Mouse (Mus musculus) ES-E14 (cell line): ENCODE data around the gene Sh3kbp1.

ENCODE experiments used
- CHD2 ChIP-seq: IDR thresholded peaks from 2 replicates; pipeline ENCODE4 v1.6.1; 2014; ENCODE audit warnings: mild to moderate bottlenecking, low read depth, low read length, inconsistent platforms
- HCFC1 ChIP-seq: IDR thresholded peaks from 2 replicates; pipeline ENCODE4 v1.6.1; 2012; ENCODE audit warnings: low read length, inconsistent platforms, borderline replicate concordance; ENCODE audit not compliant: insufficient read depth
- MAFK ChIP-seq: IDR thresholded peaks from 2 replicates; pipeline ENCODE4 v1.6.1; 2014; ENCODE audit warnings: mild to moderate bottlenecking, low read depth, low read length, inconsistent platforms; ENCODE audit not compliant: insufficient read depth
- ZNF384 ChIP-seq: IDR thresholded peaks from 2 replicates; pipeline ENCODE4 v1.6.1; 2012; ENCODE audit warnings: low read depth, low read length, inconsistent platforms

- no peak for TF ChIP-seq HCFC1
- no peak for TF ChIP-seq ZNF384
- TF ChIP-seq MAFK, result no peak
- TF ChIP-seq CHD2, result no peak
Observed at GRCm38 (mm10) chrX:159696545-159696944, 69.5 kb downstream of the Sh3kbp1 start.
